Mouse (Mus musculus) embryonic fibroblast, embryonic 13.5 days (primary cell): ENCODE measurements at regions not wholly inside any gene's neighbourhood (a gene's known extent, or its start where the extent isn't known, plus 50 kb on each side); places are given as distances from the start of the nearest gene placed in this dataset.
A peak's percentile ranks its signal among the peaks of the same experiment; 100 is the strongest.

Experiments used
- CTCF ChIP-seq: IDR thresholded peaks from 2 replicates; pipeline ENCODE4 v1.5.1; 2011; ENCODE audit warnings: mild to moderate bottlenecking, control low read depth, low read length, moderate library complexity, borderline replicate concordance; ENCODE audit not compliant: insufficient read depth
- POLR2A ChIP-seq: IDR thresholded peaks from 2 replicates; pipeline ENCODE4 v1.6.1; 2011; ENCODE audit warnings: low read depth, mild to moderate bottlenecking, control low read depth, low read length, moderate library complexity

- TF ChIP-seq POLR2A (no peak), CTCF (peak; percentile 51; the same call in 1 of the 2 replicates)
These were observed 81.2 kb downstream of the Klf4 start for GRCm38 (mm10) chr4:55451026-55451425.
